Mouse (Mus musculus) lung, postnatal 4 days (tissue): ENCODE data around the gene Rpl38.

ENCODE experiments used
- DNase-seq, 2 experiments: peaks; one replicate each; pipeline ENCODE4 v3.0.0; 2021

Rpl38 gene

GRCm38 (mm10) chr11:114711861-114712260 lies 43.5 kb downstream of the Rpl38 start:
- DNase-seq, result no peak

GRCm38 (mm10) chr11:114714526-114714925 lies 46.2 kb downstream of the Rpl38 start:
- no peak for DNase-seq

- no peak for DNase-seq
Measured at GRCm38 (mm10) chr11:114715531-114715930, 47.2 kb downstream of the Rpl38 start.

GRCm38 (mm10) chr11:114720535-114720934 lies 52.2 kb downstream of the Rpl38 start:
- DNase-seq, result no peak
